8 mouse cellular contexts compared by ENCODE assay signal in genomic region chr15:86034021-86034523, GRCm38 (mm10). TPM values are rescaled to one million over a fixed set of nuclear protein-coding genes. Genes with fewer than 3 reads are reported as not detected.
DNase-seq lines count a peak whose midpoint lies in the region; ATAC-seq and TF ChIP-seq lines count a peak whose summit lies in the region.

No protein-coding gene starts in this region.

- ATAC-seq in forebrain, postnatal 0 days: peak; percentile 63
- ATAC-seq in kidney, embryonic 14.5 days (ENCODE audit: low FRiP score, low TSS enrichment): peak; percentile 86

- peak overlapping the region; percentile 30; the same call in 1 of the 2 replicates for H3K27ac ChIP-seq in forebrain, postnatal 0 days (ENCODE audit: low read depth, low read length)
- H3K27ac ChIP-seq in kidney, embryonic 14.5 days (ENCODE audit: low read depth, low read length): peak overlapping the region; percentile 87

- DNase-seq in CD4-positive helper T cell, adult 2 months (ENCODE audit: low read depth, low spot score): peak; percentile 93
- DNase-seq in T-cell, adult 2 months (ENCODE audit: low spot score): peak; percentile 79
- DNase-seq in forebrain, postnatal 0 days: peak; percentile 70
- peak; percentile 72 for DNase-seq in lung, postnatal 10 days
- peak; percentile 76 for DNase-seq in retina, embryonic 14.5 days (ENCODE audit: low spot score)
- DNase-seq in spleen, postnatal 14 days (ENCODE audit: low spot score in 2 of 2): no peak
- DNase-seq in gastrocnemius, postnatal 25 days: no peak

- 2% methylated on average over 37 of the region's 44 CpGs for WGBS in forebrain, postnatal 0 days
- under 1% methylated on average over 28 of the region's 44 CpGs for WGBS in kidney, embryonic 14.5 days

- H3K9me3 ChIP-seq in forebrain, postnatal 0 days (ENCODE audit: low read length): no peaks in the 10 kb centered on the region
- H3K9me3 ChIP-seq in kidney, embryonic 14.5 days (ENCODE audit: control insufficient read depth, low read length): peaks cover 16% of the 10 kb centered on the region; the same call in 1 of the 2 replicates

- peak overlapping the region; percentile 54 for H3K4me3 ChIP-seq in forebrain, postnatal 0 days (ENCODE audit: low read depth, low read length)
- peak overlapping the region; percentile 66 for H3K4me3 ChIP-seq in kidney, embryonic 14.5 days (ENCODE audit: low read length)

- peak overlapping the region; percentile 35; the same call in 1 of the 2 replicates for H3K9ac ChIP-seq in forebrain, postnatal 0 days
- H3K9ac ChIP-seq in kidney, embryonic 14.5 days (ENCODE audit: low read depth, low read length): peak overlapping the region; percentile 80

- no peaks in the 10 kb centered on the region for H3K36me3 ChIP-seq in forebrain, postnatal 0 days (ENCODE audit: insufficient read depth)
- peaks cover 12% of the 10 kb centered on the region; the same call in 1 of the 2 replicates for H3K36me3 ChIP-seq in kidney, embryonic 14.5 days (ENCODE audit: control insufficient read depth, insufficient read depth, low read length)

- no peak for TF ChIP-seq CTCF in forebrain, postnatal 0 days (IDR thresholded peaks at IDR 0.05; ENCODE audit: low read depth)

- H3K4me2 ChIP-seq in forebrain, postnatal 0 days (ENCODE audit: low read depth): peak overlapping the region; percentile 85
- peak overlapping the region; percentile 87 for H3K4me2 ChIP-seq in kidney, embryonic 14.5 days (replicated peaks; ENCODE audit: low read depth, low read length)

- peaks cover 6% of the 10 kb centered on the region; the same call in 1 of the 2 replicates for H3K27me3 ChIP-seq in forebrain, postnatal 0 days (ENCODE audit: insufficient read depth, low read length)
- peaks cover 23% of the 10 kb centered on the region for H3K27me3 ChIP-seq in kidney, embryonic 14.5 days (ENCODE audit: control insufficient read depth, insufficient read depth, low read length)

- H3K4me1 ChIP-seq in forebrain, postnatal 0 days (ENCODE audit: insufficient read depth): peaks cover 3% of the 10 kb centered on the region; the same call in 1 of the 2 replicates
- peaks cover 12% of the 10 kb centered on the region for H3K4me1 ChIP-seq in kidney, embryonic 14.5 days (ENCODE audit: control insufficient read depth, insufficient read depth, low read length)

RNA-seq across cellular contexts. Expression of gene Celsr1, which starts 0.5 kb away (rescaled TPM):
- total RNA-seq in forebrain, postnatal 0 days (2014; rRNA removed): 6.5 and 13.0 TPM in 2 replicates
- polyA plus RNA-seq in forebrain, postnatal 0 days (2015; fragmentation: Nextera tagmentation; extraction: Ambion mirVana): 0.62 and 0.97 TPM in 2 replicates
- polyA plus RNA-seq in kidney, embryonic 14.5 days (2014; fragmentation: Nextera tagmentation; extraction: Ambion mirVana): 6.8 and 8.8 TPM in 2 replicates
- under 1 TPM; 0.31 to 0.43 TPM for total RNA-seq in gastrocnemius, postnatal 25 days (2021)

RNA-seq across cellular contexts. Expression of gene Gramd4, which starts 23.4 kb away (rescaled TPM):
- 54.5 and 57.0 TPM in 2 replicates for total RNA-seq in forebrain, postnatal 0 days (2014; rRNA removed)
- polyA plus RNA-seq in forebrain, postnatal 0 days (2015; fragmentation: Nextera tagmentation; extraction: Ambion mirVana): 24.8 and 28.8 TPM in 2 replicates
- polyA plus RNA-seq in kidney, embryonic 14.5 days (2014; fragmentation: Nextera tagmentation; extraction: Ambion mirVana): 6.5 and 9.7 TPM in 2 replicates
- total RNA-seq in gastrocnemius, postnatal 25 days (2021): 1 to 10 TPM; 4.2 to 9.7 TPM

Comparison
In these comparisons a context has a peak if more than half of its experiments do, and no peak if none do; other contexts are left out.
1. DNase-seq: peak in CD4-positive helper T cell, adult 2 months (single experiment), T-cell, adult 2 months (single experiment), forebrain, postnatal 0 days (single experiment), lung, postnatal 10 days (single experiment) and retina, embryonic 14.5 days (single experiment); none in spleen, postnatal 14 days (0 of 2) and gastrocnemius, postnatal 25 days (single experiment).